Mouse (Mus musculus) MN1 (cell line): ENCODE data around the gene Pgm2.
A peak's percentile ranks its signal among the peaks of the same experiment; 100 is the strongest.

Experiments
- DNase-seq: peaks from one replicate; pipeline ENCODE4 v3.0.0-alpha.2; 2016; ENCODE audit warnings: low spot score

Gene Pgm2

GRCm38 (mm10) chr5:64075506-64075905, 17.2 kb upstream of the Pgm2 start:
- peak; percentile 10 for DNase-seq

- DNase-seq = no peak
Observed at GRCm38 (mm10) chr5:64077353-64077752, 15.4 kb upstream of the Pgm2 start.

GRCm38 (mm10) chr5:64078740-64079461, 13.8 kb upstream of the Pgm2 start:
- no peak for DNase-seq

- DNase-seq = no peak
Observed at GRCm38 (mm10) chr5:64079462-64079817, 13.3 kb upstream of the Pgm2 start.

GRCm38 (mm10) chr5:64083447-64084359, 9.0 kb upstream of the Pgm2 start:
- no peak for DNase-seq

GRCm38 (mm10) chr5:64085405-64085804, 7.3 kb upstream of the Pgm2 start:
- DNase-seq = no peak

GRCm38 (mm10) chr5:64088740-64089139, 4.0 kb upstream of the Pgm2 start:
- no peak for DNase-seq

- DNase-seq = peak; percentile 14
Observed at GRCm38 (mm10) chr5:64093349-64093871, 660 bp downstream of the Pgm2 start.

GRCm38 (mm10) chr5:64095342-64095993, 2.7 kb downstream of the Pgm2 start:
- no peak for DNase-seq

- DNase-seq = no peak
Observed at GRCm38 (mm10) chr5:64101993-64102716, 9.4 kb downstream of the Pgm2 start.

GRCm38 (mm10) chr5:64102717-64103075, 9.9 kb downstream of the Pgm2 start:
- DNase-seq = no peak

GRCm38 (mm10) chr5:64107596-64108289, 15.0 kb downstream of the Pgm2 start:
- DNase-seq = no peak

- DNase-seq = peak; percentile 9
Observed at GRCm38 (mm10) chr5:64109217-64109616, 16.5 kb downstream of the Pgm2 start.

- DNase-seq = peak; percentile 72
Observed at GRCm38 (mm10) chr5:64112360-64112759, 19.6 kb downstream of the Pgm2 start.

- DNase-seq = no peak
Observed at GRCm38 (mm10) chr5:64114210-64114609, 21.5 kb downstream of the Pgm2 start.

GRCm38 (mm10) chr5:64117191-64117590, 24.4 kb downstream of the Pgm2 start:
- DNase-seq = no peak

GRCm38 (mm10) chr5:64125783-64126182, 33.0 kb downstream of the Pgm2 start:
- DNase-seq = no peak

GRCm38 (mm10) chr5:64131550-64131949, 38.8 kb downstream of the Pgm2 start:
- no peak for DNase-seq

GRCm38 (mm10) chr5:64133901-64134300, 41.2 kb downstream of the Pgm2 start:
- no peak for DNase-seq

GRCm38 (mm10) chr5:64136325-64136724, 43.6 kb downstream of the Pgm2 start:
- no peak for DNase-seq

GRCm38 (mm10) chr5:64140202-64140601, 47.5 kb downstream of the Pgm2 start:
- no peak for DNase-seq
